Mouse (Mus musculus): ENCODE data around the gene Stk33. TPM values are rescaled to one million over a fixed set of nuclear protein-coding genes. Genes with fewer than 3 reads are reported as not detected.

The Stk33 gene
- polyA plus RNA-seq, 1 experiment from 2014 or later, result 1.00 TPM

- Histone ChIP-seq H3K9ac (replicated peaks; ENCODE audit: low read depth, low read length) (no peak overlapping the region), H3K4me1 (ENCODE audit: control insufficient read depth, insufficient read depth, low read length) (no peaks in the 10 kb centered on the region), H3K27ac (ENCODE audit: low read length) (no peak overlapping the region), H3K4me2 (replicated peaks; ENCODE audit: low read depth, low read length) (no peak overlapping the region), H3K27me3 (ENCODE audit: control insufficient read depth, insufficient read depth, low read length) (no peaks in the 10 kb centered on the region), H3K36me3 (ENCODE audit: control insufficient read depth, insufficient read depth, low read length) (no peaks in the 10 kb centered on the region), H3K9me3 (ENCODE audit: control insufficient read depth, low read depth, low read length) (no peaks in the 10 kb centered on the region), H3K4me3 (ENCODE audit: low read depth, low read length) (no peak overlapping the region)
- ATAC-seq (ENCODE audit: insufficient number of reproducible peaks, insufficient read depth, low FRiP score, low read depth), result no peak
- 67% methylated on average over 6 of the region's 6 CpGs for WGBS
These were observed 17.7 kb upstream of the Stk33 start for GRCm38 (mm10) chr7:109456563-109456962.

DNA sequence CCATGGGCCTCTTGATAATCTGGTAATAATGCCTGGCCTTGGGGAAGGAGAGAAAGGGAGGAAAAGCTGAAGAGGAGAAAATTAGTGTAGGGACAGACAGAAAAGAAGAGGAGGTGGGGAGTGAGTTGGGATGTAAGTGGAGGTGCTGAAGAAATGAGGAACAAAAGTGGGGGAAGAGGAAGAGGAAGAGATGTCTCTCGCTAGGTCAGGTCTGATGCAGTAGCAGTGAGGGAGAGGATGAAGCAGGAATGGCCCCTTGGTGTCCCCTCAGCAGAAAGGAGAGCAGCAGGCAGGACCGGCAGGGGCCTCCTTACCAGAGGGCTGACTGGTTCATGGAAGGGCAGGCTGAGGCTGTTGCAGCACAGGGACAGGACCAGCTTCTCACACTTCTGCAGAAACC is 16.9 kb upstream of the Stk33 start:
- Histone ChIP-seq H3K27ac (ENCODE audit: low read length) (no peak overlapping the region), H3K36me3 (ENCODE audit: control insufficient read depth, insufficient read depth, low read length) (no peaks in the 10 kb centered on the region), H3K27me3 (ENCODE audit: control insufficient read depth, insufficient read depth, low read length) (no peaks in the 10 kb centered on the region), H3K9me3 (ENCODE audit: control insufficient read depth, low read depth, low read length) (no peaks in the 10 kb centered on the region), H3K4me1 (ENCODE audit: control insufficient read depth, insufficient read depth, low read length) (no peaks in the 10 kb centered on the region), H3K9ac (replicated peaks; ENCODE audit: low read depth, low read length) (no peak overlapping the region), H3K4me3 (ENCODE audit: low read depth, low read length) (no peak overlapping the region), H3K4me2 (replicated peaks; ENCODE audit: low read depth, low read length) (no peak overlapping the region)
- WGBS, result 69% methylated on average over 2 of the region's 2 CpGs
- ATAC-seq (ENCODE audit: insufficient number of reproducible peaks, insufficient read depth, low FRiP score, low read depth), result no peak

DNA sequence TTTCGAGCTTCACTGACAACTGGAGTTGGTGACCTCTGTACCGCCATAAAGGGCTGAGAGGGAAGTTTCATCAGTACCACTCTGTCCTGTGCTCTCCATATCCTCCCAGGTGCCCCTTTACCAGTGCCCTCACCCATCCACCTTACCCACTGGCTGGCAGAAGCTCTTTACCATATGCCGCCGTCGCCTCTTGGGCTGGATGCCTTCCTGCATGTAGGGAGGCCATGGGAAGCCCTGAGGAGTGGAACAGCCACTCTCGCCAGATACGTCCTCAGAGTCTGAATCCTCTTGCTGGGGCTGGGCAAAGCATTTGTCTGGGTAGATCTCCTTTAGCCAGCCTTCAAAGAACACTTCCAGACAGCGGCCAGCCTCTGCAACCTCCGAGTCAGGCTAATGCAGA is 16.0 kb upstream of the Stk33 start:
- no peak for ATAC-seq (ENCODE audit: insufficient number of reproducible peaks, insufficient read depth, low FRiP score, low read depth)
- WGBS, result 84% methylated on average over 9 of the region's 9 CpGs

GRCm38 (mm10) chr7:109448060-109448459 is 9.2 kb upstream of the Stk33 start:
- WGBS, result 76% methylated on average over 2 of the region's 2 CpGs
- no peak for ATAC-seq (ENCODE audit: insufficient number of reproducible peaks, insufficient read depth, low FRiP score, low read depth)
- Histone ChIP-seq H3K9me3 (ENCODE audit: control insufficient read depth, low read depth, low read length) (no peaks in the 10 kb centered on the region), H3K4me3 (ENCODE audit: low read depth, low read length) (no peak overlapping the region), H3K27me3 (ENCODE audit: control insufficient read depth, insufficient read depth, low read length) (no peaks in the 10 kb centered on the region), H3K27ac (ENCODE audit: low read length) (no peak overlapping the region), H3K4me1 (ENCODE audit: control insufficient read depth, insufficient read depth, low read length) (no peaks in the 10 kb centered on the region), H3K9ac (replicated peaks; ENCODE audit: low read depth, low read length) (no peak overlapping the region), H3K36me3 (ENCODE audit: control insufficient read depth, insufficient read depth, low read length) (no peaks in the 10 kb centered on the region), H3K4me2 (replicated peaks; ENCODE audit: low read depth, low read length) (no peak overlapping the region)

More for the DNA sequence above, 16.0 kb upstream of the Stk33 start:
- Histone ChIP-seq H3K4me2 (replicated peaks; ENCODE audit: low read depth, low read length) (no peak overlapping the region), H3K9me3 (ENCODE audit: control insufficient read depth, low read depth, low read length) (no peaks in the 10 kb centered on the region), H3K36me3 (ENCODE audit: control insufficient read depth, insufficient read depth, low read length) (no peaks in the 10 kb centered on the region), H3K27me3 (ENCODE audit: control insufficient read depth, insufficient read depth, low read length) (no peaks in the 10 kb centered on the region), H3K9ac (replicated peaks; ENCODE audit: low read depth, low read length) (no peak overlapping the region), H3K4me3 (ENCODE audit: low read depth, low read length) (no peak overlapping the region), H3K4me1 (ENCODE audit: control insufficient read depth, insufficient read depth, low read length) (no peaks in the 10 kb centered on the region), H3K27ac (ENCODE audit: low read length) (no peak overlapping the region)

GRCm38 (mm10) chr7:109445012-109445411 is 6.1 kb upstream of the Stk33 start:
- Histone ChIP-seq H3K27ac (ENCODE audit: low read length) (no peak overlapping the region), H3K36me3 (ENCODE audit: control insufficient read depth, insufficient read depth, low read length) (no peaks in the 10 kb centered on the region), H3K9ac (replicated peaks; ENCODE audit: low read depth, low read length) (no peak overlapping the region), H3K9me3 (ENCODE audit: control insufficient read depth, low read depth, low read length) (no peaks in the 10 kb centered on the region), H3K4me2 (replicated peaks; ENCODE audit: low read depth, low read length) (no peak overlapping the region), H3K4me1 (ENCODE audit: control insufficient read depth, insufficient read depth, low read length) (no peaks in the 10 kb centered on the region), H3K27me3 (ENCODE audit: control insufficient read depth, insufficient read depth, low read length) (no peaks in the 10 kb centered on the region), H3K4me3 (ENCODE audit: low read depth, low read length) (no peak overlapping the region)
- ATAC-seq (ENCODE audit: insufficient number of reproducible peaks, insufficient read depth, low FRiP score, low read depth), result no peak
- 10% methylated on average over 6 of the region's 6 CpGs for WGBS

- peak; percentile 12; the same call in 1 of the 2 replicates for ATAC-seq (ENCODE audit: insufficient number of reproducible peaks, insufficient read depth, low FRiP score, low read depth)
- Histone ChIP-seq H3K9ac (replicated peaks; ENCODE audit: low read depth, low read length) (no peak overlapping the region), H3K4me2 (replicated peaks; ENCODE audit: low read depth, low read length) (no peak overlapping the region), H3K4me3 (ENCODE audit: low read depth, low read length) (no peak overlapping the region), H3K27me3 (ENCODE audit: control insufficient read depth, insufficient read depth, low read length) (0 out of 2 replicates have a peak, but pooled peaks cover 2% of the 10 kb centered on the region), H3K4me1 (ENCODE audit: control insufficient read depth, insufficient read depth, low read length) (0 out of 2 replicates have a peak, but pooled peaks cover 3% of the 10 kb centered on the region), H3K9me3 (ENCODE audit: control insufficient read depth, low read depth, low read length) (no peaks in the 10 kb centered on the region), H3K36me3 (ENCODE audit: control insufficient read depth, insufficient read depth, low read length) (no peaks in the 10 kb centered on the region), H3K27ac (ENCODE audit: low read length) (no peak overlapping the region)
- 46% methylated on average over 5 of the region's 5 CpGs for whole genome bisulfite sequencing
These were observed 3.9 kb upstream of the Stk33 start for GRCm38 (mm10) chr7:109442739-109443138.

- Histone ChIP-seq H3K27me3 (ENCODE audit: control insufficient read depth, insufficient read depth, low read length) (0 out of 2 replicates have a peak, but pooled peaks cover 2% of the 10 kb centered on the region), H3K4me1 (ENCODE audit: control insufficient read depth, insufficient read depth, low read length) (0 out of 2 replicates have a peak, but pooled peaks cover 3% of the 10 kb centered on the region), H3K36me3 (ENCODE audit: control insufficient read depth, insufficient read depth, low read length) (no peaks in the 10 kb centered on the region), H3K4me2 (replicated peaks; ENCODE audit: low read depth, low read length) (no peak overlapping the region), H3K27ac (ENCODE audit: low read length) (no peak overlapping the region), H3K4me3 (ENCODE audit: low read depth, low read length) (no peak overlapping the region), H3K9me3 (ENCODE audit: control insufficient read depth, low read depth, low read length) (no peaks in the 10 kb centered on the region), H3K9ac (replicated peaks; ENCODE audit: low read depth, low read length) (no peak overlapping the region)
- no peak for ATAC-seq (ENCODE audit: insufficient number of reproducible peaks, insufficient read depth, low FRiP score, low read depth)
- WGBS, result 82% methylated on average over 9 of the region's 9 CpGs
These were observed 1.9 kb upstream of the Stk33 start for GRCm38 (mm10) chr7:109440697-109441269.

DNA sequence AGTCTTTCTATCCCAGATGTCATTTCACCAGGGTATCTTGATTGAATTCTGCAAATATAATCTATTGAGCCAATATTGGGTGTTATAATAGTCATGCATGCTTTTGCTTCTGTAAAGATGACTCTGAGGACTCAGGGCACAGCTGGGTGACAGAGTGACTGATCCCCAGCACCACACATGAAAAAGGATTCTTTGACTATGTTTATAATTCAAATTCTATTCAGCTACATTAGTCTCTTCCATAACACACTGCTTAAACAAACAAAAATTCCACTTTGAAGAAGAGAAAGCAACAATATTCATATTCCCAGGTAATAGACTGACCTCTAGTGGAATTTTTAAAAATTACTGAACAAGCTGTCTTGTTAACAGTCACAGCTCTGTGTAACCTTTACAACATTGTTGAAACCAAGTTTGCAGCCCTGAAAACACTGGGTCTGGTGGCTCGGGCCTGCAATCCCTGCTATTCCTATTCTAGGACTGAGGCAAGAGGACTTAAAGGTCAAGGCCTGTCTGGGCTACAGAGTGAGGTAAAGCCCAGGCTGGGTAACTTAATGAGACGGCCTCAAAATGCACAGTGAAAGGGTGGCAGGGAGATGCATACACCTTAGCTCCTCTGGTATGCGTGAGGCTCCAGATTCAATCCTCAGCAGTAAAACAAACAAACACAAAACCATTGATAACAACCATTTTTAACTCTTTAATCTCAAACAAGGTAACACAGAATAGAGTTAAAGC is 14.3 kb downstream of the Stk33 start:
- Histone ChIP-seq H3K27me3 (ENCODE audit: control insufficient read depth, insufficient read depth, low read length) (no peaks in the 10 kb centered on the region), H3K36me3 (ENCODE audit: control insufficient read depth, insufficient read depth, low read length) (no peaks in the 10 kb centered on the region), H3K9me3 (ENCODE audit: control insufficient read depth, low read depth, low read length) (no peaks in the 10 kb centered on the region; the same call in 1 of the 2 replicates), H3K4me3 (ENCODE audit: low read depth, low read length) (no peak overlapping the region), H3K27ac (ENCODE audit: low read length) (no peak overlapping the region), H3K4me1 (ENCODE audit: control insufficient read depth, insufficient read depth, low read length) (no peaks in the 10 kb centered on the region), H3K4me2 (replicated peaks; ENCODE audit: low read depth, low read length) (no peak overlapping the region), H3K9ac (replicated peaks; ENCODE audit: low read depth, low read length) (no peak overlapping the region)
- 46% methylated on average over 3 of the region's 3 CpGs for WGBS
- no peak for ATAC-seq (ENCODE audit: insufficient number of reproducible peaks, insufficient read depth, low FRiP score, low read depth)
